Comparison of ENCODE assay signal across 13 mouse cellular contexts in the genomic region with DNA sequence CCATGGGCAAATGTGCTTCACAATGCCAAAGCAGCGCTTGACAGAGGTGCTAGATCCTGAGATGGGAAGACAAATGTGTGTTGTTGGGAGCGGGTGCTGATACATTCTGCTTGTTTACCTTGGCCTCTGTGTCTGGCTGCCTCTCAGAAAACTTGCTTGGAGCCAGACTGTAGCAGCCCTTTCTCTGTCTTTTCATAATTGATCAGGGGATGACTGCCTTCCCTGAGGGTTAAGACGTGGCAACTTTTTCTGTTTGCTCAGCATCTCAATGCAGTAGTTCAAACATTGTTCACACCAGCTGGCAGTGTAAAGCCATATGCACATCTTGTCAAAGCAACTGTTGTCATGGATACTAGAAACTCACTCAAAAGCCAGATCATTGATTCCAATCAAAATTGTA.
DNase-seq lines count a peak whose midpoint lies in the region; ATAC-seq and TF ChIP-seq lines count a peak whose summit lies in the region.
"Had no signal": no experiment of that assay in that cellular context is flagged by ENCODE, and none has a peak within 500 bp of the region (broad histone marks: within the 10 kb centered on the region; RNA-seq: fewer than 3 reads in every experiment).

No protein-coding gene starts in this region.

- H3K4me2 ChIP-seq in midbrain, postnatal 0 days (ENCODE audit: low read depth, low read length, poor library complexity, severe bottlenecking), result no peak overlapping the region
- H3K4me2 ChIP-seq in forebrain, postnatal 0 days (ENCODE audit: low read depth), result no peak overlapping the region
- H3K4me2 ChIP-seq in neural tube, embryonic 13.5 days, result no peak overlapping the region
- H3K4me2 ChIP-seq: liver, embryonic 13.5 days had no signal

- H3K27me3 ChIP-seq in midbrain, embryonic 10.5 days (ENCODE audit: low read depth, poor library complexity, severe bottlenecking), result no peaks in the 10 kb centered on the region
- H3K27me3 ChIP-seq in midbrain, postnatal 0 days (ENCODE audit: insufficient read depth, low read length), result no peaks in the 10 kb centered on the region
- H3K27me3 ChIP-seq in forebrain, postnatal 0 days (ENCODE audit: insufficient read depth, low read length), result no peaks in the 10 kb centered on the region
- no peaks in the 10 kb centered on the region for H3K27me3 ChIP-seq in neural tube, embryonic 13.5 days
- H3K27me3 ChIP-seq: liver, embryonic 13.5 days had no signal

- no peak for TF ChIP-seq CTCF in midbrain, postnatal 0 days (IDR thresholded peaks at IDR 0.05)
- no peak for TF ChIP-seq CTCF in forebrain, postnatal 0 days (IDR thresholded peaks at IDR 0.05; ENCODE audit: low read depth)

- H3K36me3 ChIP-seq in midbrain, embryonic 10.5 days, result no peaks in the 10 kb centered on the region
- no peaks in the 10 kb centered on the region for H3K36me3 ChIP-seq in midbrain, postnatal 0 days (ENCODE audit: insufficient read depth, low read length)
- H3K36me3 ChIP-seq in forebrain, postnatal 0 days (ENCODE audit: insufficient read depth), result no peaks in the 10 kb centered on the region
- H3K36me3 ChIP-seq in neural tube, embryonic 13.5 days, result no peaks in the 10 kb centered on the region
- H3K36me3 ChIP-seq: liver, embryonic 13.5 days had no signal

- H3K9me3 ChIP-seq in midbrain, embryonic 10.5 days (replicated peaks), result no peaks in the 10 kb centered on the region
- no peaks in the 10 kb centered on the region for H3K9me3 ChIP-seq in midbrain, postnatal 0 days (ENCODE audit: low read length)
- no peaks in the 10 kb centered on the region for H3K9me3 ChIP-seq in forebrain, postnatal 0 days (ENCODE audit: low read length)
- H3K9me3 ChIP-seq in neural tube, embryonic 13.5 days, result no peaks in the 10 kb centered on the region
- H3K9me3 ChIP-seq: liver, embryonic 13.5 days had no signal

- WGBS in midbrain, embryonic 10.5 days, result 39% methylated on average over 3 of the region's 3 CpGs
- 44% methylated on average over 3 of the region's 3 CpGs for WGBS in midbrain, postnatal 0 days
- WGBS in forebrain, postnatal 0 days, result 27% methylated on average over 3 of the region's 3 CpGs
- WGBS in neural tube, embryonic 13.5 days, result 44% methylated on average over 3 of the region's 3 CpGs

- H3K27ac ChIP-seq in midbrain, embryonic 10.5 days (replicated peaks), result peak overlapping the region; percentile 67
- H3K27ac ChIP-seq in midbrain, postnatal 0 days (ENCODE audit: low read depth, low read length), result no peak overlapping the region
- no peak overlapping the region for H3K27ac ChIP-seq in forebrain, postnatal 0 days (ENCODE audit: low read depth, low read length)
- H3K27ac ChIP-seq in neural tube, embryonic 13.5 days (replicated peaks), result no peak overlapping the region
- H3K27ac ChIP-seq: liver, embryonic 13.5 days; macrophage had no signal

- peaks cover 11% of the 10 kb centered on the region for H3K4me1 ChIP-seq in midbrain, embryonic 10.5 days
- no peaks in the 10 kb centered on the region for H3K4me1 ChIP-seq in midbrain, postnatal 0 days (ENCODE audit: insufficient read depth, low read length)
- H3K4me1 ChIP-seq in forebrain, postnatal 0 days (ENCODE audit: insufficient read depth), result no peaks in the 10 kb centered on the region
- peaks cover 5% of the 10 kb centered on the region for H3K4me1 ChIP-seq in neural tube, embryonic 13.5 days (replicated peaks)
- H3K4me1 ChIP-seq: liver, embryonic 13.5 days had no signal

- H3K9ac ChIP-seq in midbrain, postnatal 0 days (replicated peaks; ENCODE audit: low read length, poor library complexity, severe bottlenecking), result no peak overlapping the region
- no peak overlapping the region for H3K9ac ChIP-seq in forebrain, postnatal 0 days
- no peak overlapping the region for H3K9ac ChIP-seq in neural tube, embryonic 13.5 days
- H3K9ac ChIP-seq: liver, embryonic 13.5 days had no signal

- no peak overlapping the region for H3K4me3 ChIP-seq in midbrain, embryonic 10.5 days
- no peak overlapping the region for H3K4me3 ChIP-seq in midbrain, postnatal 0 days (ENCODE audit: low read depth, low read length)
- H3K4me3 ChIP-seq in forebrain, postnatal 0 days (ENCODE audit: low read depth, low read length), result no peak overlapping the region
- no peak overlapping the region for H3K4me3 ChIP-seq in neural tube, embryonic 13.5 days
- H3K4me3 ChIP-seq: liver, embryonic 13.5 days had no signal

- no peak for ATAC-seq in midbrain, postnatal 0 days (ENCODE audit: low FRiP score)
- peak; percentile 43 for ATAC-seq in forebrain, postnatal 0 days
- ATAC-seq in neural tube, embryonic 13.5 days (ENCODE audit: low read depth), result 0 out of 2 replicates have a peak, but pooled peaks have one; percentile 36
- ATAC-seq: activated CD4-positive, CD25-positive, alpha-beta regulatory T cell, adult 4 months had no signal

- DNase-seq in gastrocnemius, postnatal 25 days, result peak; percentile 12
- DNase-seq in gastrocnemius, adult 8-10 months (ENCODE audit: low spot score in 2 of 2), result no peak
- DNase-seq in midbrain, embryonic 10.5 days (ENCODE audit: low spot score), result peak; percentile 23
- DNase-seq in midbrain, postnatal 0 days (ENCODE audit: low spot score), result no peak
- peak; percentile 10 for DNase-seq in forebrain, postnatal 0 days
- no peak for DNase-seq in frontal cortex, postnatal 36 days (ENCODE audit: low spot score in 2 of 2)
- DNase-seq in lung, postnatal 14 days, result no peak
- DNase-seq: cerebellum, postnatal 14 days; kidney, postnatal 25 days; liver, embryonic 13.5 days had no signal

Comparison
In these comparisons a context has a peak if more than half of its experiments do, and no peak if none do; other contexts are left out.
1. DNase-seq: peak in gastrocnemius, postnatal 25 days (single experiment), midbrain, embryonic 10.5 days (single experiment) and forebrain, postnatal 0 days (single experiment); none in gastrocnemius, adult 8-10 months (0 of 2), midbrain, postnatal 0 days (single experiment), frontal cortex, postnatal 36 days (0 of 2) and lung, postnatal 14 days (single experiment).